Mouse (Mus musculus) hindbrain, embryonic 13.5 days (tissue): ENCODE results near the gene Padi3. TPM values are rescaled to one million over a fixed set of nuclear protein-coding genes. Genes with fewer than 3 reads are reported as not detected.

ENCODE experiments used
- ATAC-seq: fragments of 200-750 bp; cut with Nextera tagmentation; 2 replicates; pipeline ENCODE4 v1.8.0; 2017; ENCODE audit warnings: moderate TSS enrichment; ENCODE audit not compliant: low FRiP score
- H3K27ac ChIP-seq: fragments of 300-500 bp; sonication (generic); 2 replicates; pipeline ENCODE4 v1.5.1; 2015; ENCODE audit warnings: inconsistent platforms, mild to moderate bottlenecking, moderate library complexity
- H3K27me3 ChIP-seq: fragments of 300-500 bp; sonication (generic); 2 replicates; pipeline ENCODE4 v1.6.1; 2015; ENCODE audit warnings: mild to moderate bottlenecking, inconsistent platforms
- H3K36me3 ChIP-seq: fragments of 300-500 bp; sonication (generic); 2 replicates; pipeline ENCODE4 v1.6.1; 2015; ENCODE audit warnings: mild to moderate bottlenecking, inconsistent platforms
- H3K4me1 ChIP-seq: fragments of 300-500 bp; sonication (generic); replicated peaks from 2 replicates; pipeline ENCODE4 v1.6.1; 2015; ENCODE audit warnings: inconsistent platforms
- H3K4me2 ChIP-seq: fragments of 300-500 bp; sonication (generic); 2 replicates; pipeline ENCODE4 v1.6.1; 2015; ENCODE audit warnings: inconsistent platforms, mild to moderate bottlenecking, moderate library complexity
- H3K4me3 ChIP-seq: fragments of 300-500 bp; sonication (generic); 2 replicates; pipeline ENCODE4 v1.5.1; 2015; ENCODE audit warnings: mild to moderate bottlenecking, inconsistent platforms
- H3K9ac ChIP-seq: fragments of 300-500 bp; sonication (generic); 2 replicates; pipeline ENCODE4 v1.6.1; 2015; ENCODE audit warnings: mild to moderate bottlenecking, inconsistent platforms
- H3K9me3 ChIP-seq: fragments of 300-500 bp; sonication (generic); 2 replicates; pipeline ENCODE4 v1.6.1; 2016; ENCODE audit warnings: inconsistent platforms
- WGBS: fragments of 180-500 bp; shearing (Covaris S2); methylation state at CpG from one replicate; pipeline ENCODE4 v1.1.7; 2015; 5-methylcytosine and 5-hydroxymethylcytosine counted together
- polyA plus RNA-seq: library from polyadenylated mRNA; unstranded; fragments of >200 nt; fragmentation: Nextera tagmentation; extraction: Ambion mirVana; gene quantifications from 2 replicates; pipeline ENCODE4 v1.2.1, GENCODE M21; 2015

The Padi3 gene
- polyA plus RNA-seq, 1 experiment from 2014 or later: not detected

DNA sequence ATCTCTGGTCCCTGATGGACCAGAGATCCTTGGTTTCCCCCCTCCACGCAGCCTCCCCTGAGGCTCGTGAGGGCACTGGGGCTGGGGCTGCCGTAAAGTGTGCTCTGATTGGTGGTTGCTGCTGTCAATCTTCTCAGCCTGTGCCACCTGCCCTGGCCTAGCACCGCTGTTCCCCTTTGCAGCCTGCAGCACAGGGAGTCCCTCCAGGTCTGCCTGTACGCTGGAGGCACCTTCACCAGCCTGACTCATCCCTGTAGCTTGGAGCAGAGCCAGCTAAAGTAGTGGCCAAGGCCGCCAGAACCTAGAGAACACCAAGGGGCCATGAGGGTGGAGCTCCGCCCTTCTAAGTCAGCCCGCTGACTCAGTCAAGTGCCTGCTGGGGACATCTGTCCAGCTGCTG lies 27.4 kb upstream of the Padi3 start:
- Histone ChIP-seq H3K4me3 (no peak overlapping the region), H3K4me1 (peaks cover 39% of the 10 kb centered on the region), H3K36me3 (no peaks in the 10 kb centered on the region), H3K9me3 (no peaks in the 10 kb centered on the region), H3K9ac (no peak overlapping the region), H3K27me3 (0 out of 2 replicates have a peak, but pooled peaks cover 16% of the 10 kb centered on the region), H3K4me2 (no peak overlapping the region), H3K27ac (no peak overlapping the region)
- WGBS: 26% methylated on average over 8 of the region's 8 CpGs
- ATAC-seq: no peak

DNA sequence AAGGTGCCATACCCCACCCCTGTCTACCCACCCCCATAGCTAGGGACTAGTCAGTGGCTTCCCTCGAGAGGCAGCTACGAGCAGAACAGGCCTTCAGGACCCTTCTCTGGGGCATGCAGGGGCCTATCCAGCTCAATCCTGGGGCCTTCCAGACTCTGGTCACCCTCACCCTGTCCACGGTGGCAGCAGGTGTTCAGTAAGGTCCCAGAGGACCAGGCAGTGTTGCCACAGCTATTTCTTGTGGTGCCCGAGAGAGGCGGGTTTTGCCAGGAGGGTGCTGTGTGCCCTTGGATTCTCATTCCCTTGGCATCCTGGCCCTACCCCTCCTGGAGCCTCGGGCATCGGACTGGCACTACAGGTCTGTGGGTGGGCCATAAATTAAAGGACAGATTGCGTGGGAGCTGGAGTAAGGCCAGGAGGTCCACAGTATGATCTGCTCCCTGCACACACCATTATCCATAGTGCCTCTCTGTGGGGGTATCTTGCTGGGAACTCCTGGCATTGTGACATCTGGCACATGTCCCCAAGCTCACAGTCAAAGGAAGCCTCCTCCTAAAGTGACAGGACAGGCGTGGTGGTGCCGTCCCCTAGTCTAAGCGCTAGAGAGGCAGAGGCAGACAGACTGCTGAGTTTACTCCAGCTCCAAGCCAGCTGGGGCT lies 25.9 kb upstream of the Padi3 start:
- 47% methylated on average over 11 of the region's 11 CpGs for WGBS
- H3K4me3 ChIP-seq: no peak overlapping the region
- peak; percentile 64; the same call in 1 of the 2 replicates for ATAC-seq

GRCm38 (mm10) chr4:140835682-140836081 lies 25.2 kb upstream of the Padi3 start:
- Histone ChIP-seq H3K27ac (no peak overlapping the region), H3K4me1 (peaks cover 41% of the 10 kb centered on the region), H3K9ac (0 out of 2 replicates have a peak overlapping the region, but pooled peaks have one; percentile 8), H3K36me3 (no peaks in the 10 kb centered on the region), H3K4me3 (no peak overlapping the region), H3K9me3 (no peaks in the 10 kb centered on the region), H3K4me2 (no peak overlapping the region), H3K27me3 (0 out of 2 replicates have a peak, but pooled peaks cover 19% of the 10 kb centered on the region)
- ATAC-seq: no peak
- WGBS: 2% methylated on average over 9 of the region's 10 CpGs

More for the DNA sequence above, 25.9 kb upstream of the Padi3 start:
- Histone ChIP-seq H3K27ac (peak overlapping the region; percentile 23; the same call in 1 of the 2 replicates), H3K9me3 (no peaks in the 10 kb centered on the region), H3K4me1 (peaks cover 41% of the 10 kb centered on the region), H3K9ac (no peak overlapping the region), H3K4me2 (no peak overlapping the region), H3K36me3 (no peaks in the 10 kb centered on the region), H3K27me3 (0 out of 2 replicates have a peak, but pooled peaks cover 16% of the 10 kb centered on the region)

DNA sequence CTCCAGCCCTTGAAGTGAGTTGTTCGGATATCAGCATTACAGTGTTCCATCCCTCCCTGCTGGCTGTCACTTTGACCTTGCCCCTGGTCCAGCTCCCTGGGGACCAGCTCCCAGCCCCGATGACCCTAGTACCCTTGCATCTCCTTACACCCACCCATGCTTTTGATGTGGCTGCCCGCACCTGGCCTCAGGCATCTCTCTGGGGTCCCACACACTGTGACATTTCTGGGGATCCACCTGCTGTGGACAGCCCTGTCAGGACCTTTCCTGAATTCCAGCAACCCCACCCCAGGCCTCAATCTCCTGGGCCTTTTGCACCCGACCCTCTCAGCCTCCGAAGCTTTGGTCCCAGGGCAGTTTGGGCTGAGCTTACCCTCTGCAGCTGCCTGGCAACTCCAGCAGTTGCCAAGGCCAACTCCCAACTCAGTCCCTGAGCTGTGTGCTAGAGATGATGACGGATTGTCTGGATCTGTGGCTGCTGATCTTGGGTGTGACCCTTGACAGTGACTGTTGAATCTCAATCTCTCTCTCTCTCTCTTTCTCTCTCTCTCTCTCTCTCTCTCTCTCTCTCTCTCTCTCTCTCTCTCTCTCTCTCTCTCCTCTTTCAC lies 24.0 kb upstream of the Padi3 start:
- Histone ChIP-seq H3K4me2 (no peak overlapping the region), H3K4me3 (no peak overlapping the region), H3K4me1 (peaks cover 41% of the 10 kb centered on the region), H3K36me3 (no peaks in the 10 kb centered on the region), H3K9ac (no peak overlapping the region), H3K27me3 (0 out of 2 replicates have a peak, but pooled peaks cover 21% of the 10 kb centered on the region), H3K27ac (no peak overlapping the region), H3K9me3 (no peaks in the 10 kb centered on the region)
- no peak for ATAC-seq
- WGBS: 58% methylated on average over 6 of the region's 6 CpGs

GRCm38 (mm10) chr4:140832821-140833220 lies 22.4 kb upstream of the Padi3 start:
- H3K9ac ChIP-seq: peak overlapping the region; percentile 39; the same call in 1 of the 2 replicates
- H3K27me3 ChIP-seq: 0 out of 2 replicates have a peak, but pooled peaks cover 17% of the 10 kb centered on the region
- 39% methylated on average over 8 of the region's 8 CpGs for WGBS

GRCm38 (mm10) chr4:140831808-140832207 lies 21.4 kb upstream of the Padi3 start:
- Histone ChIP-seq H3K4me2 (no peak overlapping the region), H3K4me1 (peaks cover 39% of the 10 kb centered on the region), H3K9ac (no peak overlapping the region), H3K27me3 (0 out of 2 replicates have a peak, but pooled peaks cover 17% of the 10 kb centered on the region), H3K36me3 (no peaks in the 10 kb centered on the region), H3K9me3 (no peaks in the 10 kb centered on the region), H3K27ac (no peak overlapping the region), H3K4me3 (no peak overlapping the region)
- no peak for ATAC-seq
- WGBS: 88% methylated on average over 4 of the region's 4 CpGs

More at GRCm38 (mm10) chr4:140832821-140833220, 22.4 kb upstream of the Padi3 start:
- ATAC-seq: no peak
- no peaks in the 10 kb centered on the region for H3K9me3 ChIP-seq
- H3K4me3 ChIP-seq: no peak overlapping the region
- H3K4me1 ChIP-seq: peaks cover 41% of the 10 kb centered on the region
- H3K36me3 ChIP-seq: no peaks in the 10 kb centered on the region
- no peak overlapping the region for H3K4me2 ChIP-seq
- no peak overlapping the region for H3K27ac ChIP-seq

DNA sequence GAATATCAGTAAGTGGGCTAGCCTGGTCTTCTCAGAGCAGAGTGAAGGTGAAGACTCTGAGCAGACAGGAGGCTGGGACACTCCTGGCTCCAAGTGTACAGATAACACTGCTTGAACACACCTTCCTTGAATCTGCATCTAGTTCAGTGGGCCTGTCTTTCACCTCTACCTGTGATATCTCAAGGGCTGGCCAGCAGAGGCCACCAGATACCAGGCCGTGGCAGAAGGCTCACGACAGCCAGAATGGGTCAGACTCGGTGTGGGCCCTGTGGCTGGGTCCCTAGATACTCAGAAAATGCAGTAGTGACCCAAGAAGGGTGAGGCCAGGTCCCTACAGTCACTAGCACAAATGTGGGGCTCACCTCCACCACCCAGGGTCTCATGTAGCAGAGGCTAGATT lies 16.8 kb upstream of the Padi3 start:
- Histone ChIP-seq H3K4me3 (no peak overlapping the region), H3K9ac (no peak overlapping the region), H3K36me3 (no peaks in the 10 kb centered on the region), H3K27ac (no peak overlapping the region), H3K4me2 (no peak overlapping the region), H3K27me3 (peaks cover 9% of the 10 kb centered on the region; the same call in 1 of the 2 replicates), H3K9me3 (no peaks in the 10 kb centered on the region; the same call in 1 of the 2 replicates), H3K4me1 (no peaks in the 10 kb centered on the region)
- ATAC-seq: no peak
- 65% methylated on average over 3 of the region's 3 CpGs for WGBS

DNA sequence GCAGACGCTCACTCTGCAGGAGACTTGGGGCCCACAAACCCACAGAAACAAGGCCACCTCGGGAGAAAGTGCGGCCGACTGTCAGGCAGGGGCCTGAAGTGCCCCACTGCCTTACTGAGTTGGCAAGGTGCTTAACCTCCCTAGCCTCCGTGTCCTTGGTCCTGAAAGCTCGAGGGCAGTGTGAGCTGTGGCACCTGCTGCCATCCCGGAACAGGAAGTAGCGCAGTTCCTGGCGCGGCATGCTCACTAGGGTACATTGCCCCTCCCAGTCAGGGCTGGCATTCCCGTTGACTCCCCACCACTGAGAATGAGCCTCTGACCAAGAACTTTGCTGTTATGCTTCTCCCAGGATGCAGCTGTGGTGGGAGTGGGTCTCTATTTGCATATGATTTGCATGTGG lies 15.5 kb upstream of the Padi3 start:
- no peak overlapping the region for H3K9ac ChIP-seq
- no peak overlapping the region for H3K27ac ChIP-seq
- H3K4me3 ChIP-seq: no peak overlapping the region
- no peaks in the 10 kb centered on the region for H3K4me1 ChIP-seq
- 58% methylated on average over 8 of the region's 11 CpGs for WGBS
- peaks cover 8% of the 10 kb centered on the region; the same call in 1 of the 2 replicates for H3K27me3 ChIP-seq
- no peak for ATAC-seq
- H3K9me3 ChIP-seq: no peaks in the 10 kb centered on the region; the same call in 1 of the 2 replicates
- no peak overlapping the region for H3K4me2 ChIP-seq
- H3K36me3 ChIP-seq: no peaks in the 10 kb centered on the region

GRCm38 (mm10) chr4:140821988-140822387 lies 11.5 kb upstream of the Padi3 start:
- Histone ChIP-seq H3K4me2 (no peak overlapping the region), H3K9ac (no peak overlapping the region), H3K4me1 (0 out of 2 replicates have a peak, but pooled peaks cover 2% of the 10 kb centered on the region), H3K27me3 (peaks cover 4% of the 10 kb centered on the region; the same call in 1 of the 2 replicates), H3K27ac (no peak overlapping the region), H3K9me3 (no peaks in the 10 kb centered on the region; the same call in 1 of the 2 replicates), H3K36me3 (no peaks in the 10 kb centered on the region), H3K4me3 (no peak overlapping the region)
- 65% methylated on average over 5 of the region's 5 CpGs for WGBS
- ATAC-seq: no peak

DNA sequence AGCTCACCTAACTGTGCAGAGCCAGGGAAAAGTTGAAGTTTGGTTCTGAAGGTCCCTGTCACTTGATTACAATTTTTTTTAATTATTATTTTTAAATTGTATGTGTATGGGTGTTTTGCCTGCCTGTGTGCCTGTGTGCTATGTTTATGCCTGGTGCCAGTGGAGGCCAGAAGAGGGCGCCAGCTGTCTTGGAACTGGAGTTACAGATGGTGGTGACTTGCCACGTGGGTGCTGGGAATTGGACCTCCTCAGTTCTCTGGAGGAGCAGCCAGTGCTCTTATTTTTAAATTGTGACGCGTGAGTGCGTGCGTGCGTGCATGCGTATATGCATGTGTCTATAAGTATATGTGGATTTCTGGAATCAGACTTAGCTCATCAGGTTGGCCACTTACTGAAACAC lies 7.0 kb upstream of the Padi3 start:
- H3K27me3 ChIP-seq: peaks cover 30% of the 10 kb centered on the region; the same call in 1 of the 2 replicates
- H3K4me1 ChIP-seq: peaks cover 35% of the 10 kb centered on the region
- no peaks in the 10 kb centered on the region for H3K36me3 ChIP-seq
- H3K27ac ChIP-seq: no peak overlapping the region
- no peak for ATAC-seq
- H3K4me3 ChIP-seq: no peak overlapping the region
- WGBS: 88% methylated on average over 8 of the region's 8 CpGs
- H3K9me3 ChIP-seq: no peaks in the 10 kb centered on the region
- no peak overlapping the region for H3K4me2 ChIP-seq
- no peak overlapping the region for H3K9ac ChIP-seq

DNA sequence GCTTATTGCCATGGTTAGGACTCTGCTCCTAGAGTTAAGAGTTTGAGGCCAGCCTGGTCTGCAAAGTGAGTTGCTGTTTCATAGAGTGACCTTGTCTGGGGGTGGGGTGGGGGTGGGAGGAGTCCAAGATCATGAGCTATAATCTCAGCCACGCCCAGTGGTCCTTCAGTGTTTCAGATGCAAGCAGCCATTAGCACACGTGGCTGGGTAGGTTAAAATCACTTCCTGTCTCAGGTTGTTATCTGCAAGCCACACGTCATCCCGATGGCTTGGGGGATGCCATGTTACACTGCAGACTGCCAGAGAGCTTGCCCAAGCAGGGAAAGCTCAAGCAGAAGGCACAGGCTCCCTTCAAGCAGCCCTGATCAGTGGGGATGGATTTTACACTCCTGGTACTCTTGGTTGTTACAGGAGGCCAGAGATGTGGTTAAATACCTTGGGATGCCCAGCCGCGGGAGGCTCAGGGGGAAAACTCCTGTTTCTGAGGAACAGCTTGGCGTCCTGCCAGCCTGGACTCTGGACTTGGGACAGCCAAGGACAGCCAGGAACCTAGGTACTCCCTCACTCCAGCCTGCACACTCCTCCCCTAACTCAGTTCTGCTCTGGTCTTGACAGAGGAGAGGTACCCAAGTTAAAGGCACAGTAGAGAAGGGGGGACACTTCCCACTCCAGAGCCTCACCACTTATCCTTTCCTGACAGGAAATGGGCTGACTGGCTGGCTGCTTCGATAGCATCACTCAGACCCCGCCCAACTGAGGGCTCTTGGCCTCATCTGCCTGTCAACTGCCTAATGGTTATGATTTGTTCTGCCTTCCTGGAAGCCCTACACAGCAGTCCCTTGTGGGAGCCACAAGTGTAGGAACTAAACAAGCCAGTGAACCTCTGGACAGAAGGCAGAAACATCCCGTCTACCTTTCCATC lies 5.8 kb upstream of the Padi3 start:
- H3K27ac ChIP-seq: no peak overlapping the region; the same call in 1 of the 2 replicates
- H3K27me3 ChIP-seq: peaks cover 37% of the 10 kb centered on the region; the same call in 1 of the 2 replicates
- H3K4me3 ChIP-seq: no peak overlapping the region
- no peaks in the 10 kb centered on the region for H3K9me3 ChIP-seq
- WGBS: 55% methylated on average over 10 of the region's 10 CpGs
- H3K9ac ChIP-seq: no peak overlapping the region
- no peak for ATAC-seq
- H3K36me3 ChIP-seq: no peaks in the 10 kb centered on the region
- no peak overlapping the region for H3K4me2 ChIP-seq
- H3K4me1 ChIP-seq: peaks cover 38% of the 10 kb centered on the region

DNA sequence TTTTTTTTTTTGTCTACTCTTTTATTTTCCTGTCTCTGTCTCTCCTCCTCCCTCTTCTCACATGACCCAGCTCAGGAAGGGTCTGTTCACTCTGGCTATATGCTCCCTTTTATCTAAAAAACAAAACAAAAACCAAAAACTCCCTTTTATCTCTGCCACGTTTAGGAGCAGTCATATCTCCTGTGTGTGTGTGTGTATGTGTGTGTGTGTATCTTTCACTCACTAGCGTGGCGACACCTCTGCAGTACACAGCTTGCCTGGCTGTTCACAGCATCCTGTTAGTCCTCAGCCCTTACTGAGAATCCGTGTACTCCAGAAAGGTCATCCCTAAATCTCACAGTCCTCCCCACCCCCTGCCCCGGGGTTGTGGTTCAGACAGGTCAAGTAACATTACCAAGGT lies 5.0 kb upstream of the Padi3 start:
- WGBS: 77% methylated on average over 5 of the region's 5 CpGs
- Histone ChIP-seq H3K9me3 (no peaks in the 10 kb centered on the region), H3K36me3 (no peaks in the 10 kb centered on the region), H3K4me2 (no peak overlapping the region), H3K27ac (no peak overlapping the region), H3K27me3 (peaks cover 37% of the 10 kb centered on the region; the same call in 1 of the 2 replicates), H3K4me1 (peaks cover 38% of the 10 kb centered on the region), H3K4me3 (no peak overlapping the region), H3K9ac (no peak overlapping the region)
- no peak for ATAC-seq
